Mouse (Mus musculus) liver, postnatal 0 days (tissue): Measurements from ENCODE around the gene Phactr3.

Experiments
- CTCF ChIP-seq: sonication (generic); IDR thresholded peaks from 2 replicates; pipeline ENCODE4 v1.5.1; 2016; ENCODE audit warnings: antibody characterized with exemption, low read depth
- EP300 ChIP-seq: IDR thresholded peaks from 2 replicates; pipeline ENCODE4 v1.6.1; 2016; ENCODE audit warnings: antibody characterized with exemption, low read depth, mild to moderate bottlenecking

GRCm38 (mm10) chr2:178121375-178121688 is 2.6 kb downstream of the Phactr3 start:
- no peak for TF ChIP-seq CTCF
- TF ChIP-seq EP300, result no peak
